13 mouse cellular contexts compared by ENCODE assay signal in the genomic region with DNA sequence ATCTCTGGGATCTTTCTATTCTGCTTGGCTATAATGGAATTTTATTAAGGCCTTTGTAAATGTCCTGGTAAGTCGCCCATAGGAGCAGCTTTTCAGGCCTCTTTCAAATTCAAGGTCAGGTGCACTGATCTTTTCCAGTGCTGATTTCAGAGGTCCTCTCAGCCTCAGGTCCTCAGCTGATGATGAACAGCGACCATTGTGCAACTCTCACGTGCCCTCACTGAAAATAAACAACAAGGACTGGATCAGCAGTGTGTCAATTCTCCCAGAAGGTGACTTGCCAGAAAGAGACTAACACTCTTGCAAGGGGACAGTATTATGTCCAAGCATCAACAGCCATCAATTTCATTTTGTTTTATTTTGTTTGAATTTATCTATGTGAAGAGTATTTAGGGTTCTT.
DNase-seq lines count a peak whose midpoint lies in the region.
"Had no signal": no experiment of that assay in that cellular context is flagged by ENCODE, and none has a peak within 500 bp of the region (broad histone marks: within the 10 kb centered on the region; RNA-seq: fewer than 3 reads in every experiment).

No protein-coding gene starts in this region.

- DNase-seq in adrenal gland, adult 2 months, result peak; percentile 80
- DNase-seq in adrenal gland, postnatal 4 days (ENCODE audit: low spot score in 2 of 2), result no peak
- peak; percentile 39 for DNase-seq in adrenal gland, postnatal 14 days
- peak; percentile 16 to 57 for DNase-seq in adrenal gland, postnatal 36 days
- no peak for DNase-seq in lung, postnatal 36 days
- no peak for DNase-seq in spleen, adult 12 weeks (ENCODE audit: low spot score)
- DNase-seq: B cell, adult 2 months; cerebellum, adult 11-12 months; cerebellum, adult 2 months; cerebellum, adult 9-10 months; cerebellum, postnatal 10 days; cerebellum, postnatal 25 days; forebrain, postnatal 0 days had no signal

Comparison
In these comparisons a context has a peak if more than half of its experiments do, and no peak if none do; other contexts are left out.
1. DNase-seq: peak in adrenal gland, adult 2 months (single experiment), adrenal gland, postnatal 14 days (single experiment) and adrenal gland, postnatal 36 days (2 of 2); none in adrenal gland, postnatal 4 days (0 of 2), lung, postnatal 36 days (single experiment) and spleen, adult 12 weeks (single experiment).